Mouse (Mus musculus): ENCODE measurements at regions not wholly inside any gene's neighbourhood (a gene's known extent, or its start where the extent isn't known, plus 50 kb on each side); places are given as distances from the start of the nearest gene placed in this dataset.

DNA sequence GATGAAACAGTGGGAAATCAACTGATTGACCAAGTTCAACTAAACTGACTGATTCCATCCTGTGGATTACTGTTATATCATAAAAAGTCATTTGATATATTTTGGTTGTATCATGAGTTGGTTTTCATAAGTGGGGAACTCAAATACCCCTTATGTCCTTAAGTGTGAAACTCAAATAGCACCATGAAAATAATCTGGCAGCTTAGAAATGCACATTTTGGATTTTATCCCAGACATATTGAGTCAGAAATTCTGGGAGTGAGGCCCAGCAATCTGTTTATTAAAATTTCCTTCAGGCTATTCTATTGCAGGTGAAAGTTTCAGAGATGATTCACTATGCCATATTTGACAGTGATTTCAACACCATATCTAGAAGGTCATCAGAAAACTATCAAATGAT is 1573.7 kb downstream of the Pcdh9 start:
- Histone ChIP-seq H3K27ac (ENCODE audit: low read length) (no peak overlapping the region), H3K36me3 (ENCODE audit: control insufficient read depth, insufficient read depth) (no peaks in the 10 kb centered on the region), H3K4me2 (ENCODE audit: low read length) (no peak overlapping the region), H3K4me1 (replicated peaks; ENCODE audit: control insufficient read depth, insufficient read depth, low read length) (no peaks in the 10 kb centered on the region), H3K27me3 (replicated peaks; ENCODE audit: control insufficient read depth, insufficient read depth, low read length) (no peaks in the 10 kb centered on the region), H3K9ac (replicated peaks; ENCODE audit: low read depth, low read length) (no peak overlapping the region), H3K9me3 (ENCODE audit: control insufficient read depth, low read length) (no peaks in the 10 kb centered on the region), H3K4me3 (replicated peaks; ENCODE audit: low read length) (no peak overlapping the region)
- peak; percentile 57; the same call in 1 of the 2 replicates for ATAC-seq

DNA sequence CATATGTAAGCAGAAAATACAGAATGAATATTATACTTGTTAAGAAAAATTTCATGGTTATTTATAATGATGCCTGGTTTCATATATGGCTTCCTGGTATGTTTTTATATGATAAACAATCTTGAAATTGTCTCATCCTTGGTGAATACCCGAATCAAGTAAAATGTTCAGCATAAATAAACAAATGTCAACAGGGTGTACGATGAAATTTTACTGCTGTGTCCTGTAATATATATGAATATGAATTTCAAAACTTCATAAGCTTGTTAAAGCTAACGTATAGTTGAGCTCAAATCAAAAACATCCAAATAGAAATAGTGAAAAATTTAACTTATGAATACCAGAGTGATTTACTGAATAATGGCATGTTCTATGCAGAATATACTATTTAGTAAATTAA is 1586.5 kb downstream of the Pcdh9 start:
- Histone ChIP-seq H3K9me3 (ENCODE audit: control insufficient read depth, low read length) (no peaks in the 10 kb centered on the region), H3K36me3 (ENCODE audit: control insufficient read depth, insufficient read depth) (no peaks in the 10 kb centered on the region), H3K27me3 (replicated peaks; ENCODE audit: control insufficient read depth, insufficient read depth, low read length) (no peaks in the 10 kb centered on the region), H3K27ac (ENCODE audit: low read length) (no peak overlapping the region), H3K4me1 (replicated peaks; ENCODE audit: control insufficient read depth, insufficient read depth, low read length) (no peaks in the 10 kb centered on the region), H3K9ac (replicated peaks; ENCODE audit: low read depth, low read length) (no peak overlapping the region), H3K4me2 (ENCODE audit: low read length) (no peak overlapping the region), H3K4me3 (replicated peaks; ENCODE audit: low read length) (no peak overlapping the region)
- WGBS = 85% methylated on average over 3 of the region's 3 CpGs
- ATAC-seq = no peak

DNA sequence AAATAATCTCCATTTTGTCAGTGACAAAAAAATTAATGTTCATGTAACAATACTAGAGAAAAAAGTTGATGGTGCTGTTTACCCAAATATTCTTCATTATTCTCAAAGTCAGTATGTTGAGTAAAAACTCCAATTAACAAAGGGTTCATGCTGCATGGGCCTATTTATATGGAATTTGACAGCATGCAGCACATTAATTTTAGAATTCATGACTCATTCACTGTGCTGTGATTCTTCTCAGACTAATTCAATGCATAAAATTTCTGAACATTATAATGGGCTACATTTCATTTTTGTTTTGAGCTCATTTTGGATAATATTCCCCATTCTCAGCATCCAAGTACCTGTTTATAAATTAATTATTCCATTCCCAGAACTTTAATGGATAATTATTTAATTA is 1619.3 kb downstream of the Pcdh9 start:
- Histone ChIP-seq H3K4me3 (replicated peaks; ENCODE audit: low read length) (no peak overlapping the region), H3K9me3 (ENCODE audit: control insufficient read depth, low read length) (no peaks in the 10 kb centered on the region), H3K36me3 (ENCODE audit: control insufficient read depth, insufficient read depth) (no peaks in the 10 kb centered on the region), H3K27me3 (replicated peaks; ENCODE audit: control insufficient read depth, insufficient read depth, low read length) (no peaks in the 10 kb centered on the region), H3K9ac (replicated peaks; ENCODE audit: low read depth, low read length) (no peak overlapping the region), H3K4me1 (replicated peaks; ENCODE audit: control insufficient read depth, insufficient read depth, low read length) (no peaks in the 10 kb centered on the region), H3K27ac (ENCODE audit: low read length) (no peak overlapping the region), H3K4me2 (ENCODE audit: low read length) (no peak overlapping the region)
- ATAC-seq = no peak

DNA sequence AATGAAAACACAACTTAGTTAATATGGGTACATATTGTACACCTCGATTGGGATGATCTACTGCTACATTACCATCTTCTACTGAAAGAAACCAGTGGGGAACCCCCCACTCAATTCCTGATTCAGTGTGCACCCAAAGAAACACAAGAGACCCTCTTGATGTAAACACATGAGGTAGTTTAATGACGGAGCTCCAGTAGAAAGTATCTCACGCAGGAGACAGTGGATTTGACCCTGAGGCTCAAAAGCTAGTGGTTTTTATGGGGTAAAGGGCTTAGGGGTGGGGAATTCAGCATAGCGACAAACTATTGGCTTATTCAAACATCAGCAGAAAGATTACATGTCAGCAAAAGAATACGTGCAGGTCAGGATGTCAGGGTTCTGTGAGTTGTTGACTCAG is 1667.7 kb downstream of the Pcdh9 start:
- H3K4me1 ChIP-seq (replicated peaks; ENCODE audit: control insufficient read depth, insufficient read depth, low read length) = no peaks in the 10 kb centered on the region
- no peak overlapping the region for H3K9ac ChIP-seq (replicated peaks; ENCODE audit: low read depth, low read length)
- no peak overlapping the region for H3K27ac ChIP-seq (ENCODE audit: low read length)
- no peaks in the 10 kb centered on the region for H3K9me3 ChIP-seq (ENCODE audit: control insufficient read depth, low read length)
- H3K4me2 ChIP-seq (ENCODE audit: low read length) = no peak overlapping the region
- WGBS = 88% methylated on average over 5 of the region's 5 CpGs
- no peak for ATAC-seq
- no peaks in the 10 kb centered on the region for H3K27me3 ChIP-seq (replicated peaks; ENCODE audit: control insufficient read depth, insufficient read depth, low read length)
- H3K4me3 ChIP-seq (replicated peaks; ENCODE audit: low read length) = no peak overlapping the region
- no peaks in the 10 kb centered on the region for H3K36me3 ChIP-seq (ENCODE audit: control insufficient read depth, insufficient read depth)
